Mouse (Mus musculus) urinary bladder, postnatal 25 days (tissue): ENCODE results near the gene Map4.
"Not testable (repeated sequence)": the region's sequence is repeated elsewhere in the genome, so short reads cannot be mapped to it uniquely, and the experiment has no call there.

Experiments
- DNase-seq: peaks from one replicate; pipeline ENCODE4 v3.0.0; 2022; ENCODE audit warnings: low spot score

Gene Map4

DNA sequence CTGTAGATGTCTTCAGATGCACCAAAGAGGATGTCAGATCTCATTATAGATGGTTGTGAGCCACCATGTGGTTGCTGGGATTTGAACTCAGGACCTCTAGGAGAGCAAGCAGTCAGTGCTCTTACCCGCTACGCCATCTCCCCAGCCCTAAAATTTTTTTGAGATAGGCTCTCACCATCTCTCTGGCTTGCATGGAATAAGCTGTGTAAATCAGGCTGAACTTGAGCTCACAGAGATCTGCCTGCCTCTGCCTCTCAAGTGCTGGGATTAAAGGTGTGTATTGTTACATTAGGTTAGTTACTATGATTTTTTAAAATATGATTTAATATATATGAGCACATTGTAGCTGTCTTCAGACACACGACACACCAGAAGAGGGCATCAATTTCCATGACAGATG is 2.1 kb upstream of the Map4 start:
- DNase-seq: no peak

DNA sequence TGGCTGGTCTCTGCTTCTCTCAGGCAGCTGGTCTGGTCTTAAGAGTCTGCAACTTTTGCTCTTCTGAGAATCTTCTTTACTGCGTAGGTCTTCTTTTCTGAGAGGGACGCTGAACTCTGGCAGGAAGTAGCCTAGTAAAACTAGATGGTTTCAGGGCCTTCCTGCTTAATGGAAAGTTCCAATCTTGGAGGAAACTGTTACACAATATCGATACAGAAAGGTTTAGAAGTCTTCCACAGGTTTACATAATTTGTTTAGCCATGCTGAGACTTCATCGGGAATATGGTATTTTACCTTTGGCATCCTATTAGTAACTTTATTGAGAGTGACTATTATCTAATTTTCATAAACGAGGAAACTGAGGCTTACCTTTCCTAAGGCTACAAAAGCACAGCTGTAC is 1.2 kb upstream of the Map4 start:
- no peak for DNase-seq

DNA sequence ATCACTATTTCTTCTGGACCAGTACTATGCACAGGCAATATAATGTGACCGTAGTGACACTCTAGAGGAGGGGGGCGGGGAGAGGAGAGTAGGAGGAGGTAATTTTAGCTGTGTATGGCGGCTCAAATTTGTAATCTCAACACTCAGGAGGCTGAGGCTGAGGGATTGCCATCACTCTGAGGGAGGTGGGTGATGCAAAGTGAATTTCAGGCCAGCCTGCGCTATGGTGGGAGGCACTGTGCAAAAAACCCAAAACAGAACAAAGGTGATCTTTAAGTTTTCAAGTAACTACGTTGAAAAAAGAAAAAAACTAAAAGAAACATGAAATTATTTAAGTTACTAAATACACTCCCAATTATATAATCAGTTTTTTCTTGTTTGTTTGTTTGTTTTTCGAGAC is 508 bp upstream of the Map4 start:
- no peak for DNase-seq

DNA sequence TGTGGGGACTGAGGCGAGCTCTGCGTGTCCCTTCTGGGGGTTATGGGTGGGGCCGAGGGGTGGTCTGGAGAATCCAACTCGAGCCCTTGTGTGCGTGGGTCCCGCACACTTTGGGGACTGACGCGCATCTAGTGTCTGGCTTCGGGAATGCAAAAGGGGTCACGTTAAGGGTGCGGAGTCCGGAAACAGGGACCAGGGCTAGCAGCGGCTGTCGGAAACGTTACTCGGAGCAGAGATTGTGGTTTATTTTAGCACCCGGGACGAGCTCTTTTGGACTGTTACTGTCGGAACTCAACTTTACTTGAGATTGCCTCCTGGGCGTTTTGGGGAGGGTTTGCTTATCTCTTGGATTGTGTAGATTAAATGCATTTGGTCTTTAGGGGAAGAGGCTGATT is 1.1 kb downstream of the Map4 start:
- peak; percentile 12 for DNase-seq

DNA sequence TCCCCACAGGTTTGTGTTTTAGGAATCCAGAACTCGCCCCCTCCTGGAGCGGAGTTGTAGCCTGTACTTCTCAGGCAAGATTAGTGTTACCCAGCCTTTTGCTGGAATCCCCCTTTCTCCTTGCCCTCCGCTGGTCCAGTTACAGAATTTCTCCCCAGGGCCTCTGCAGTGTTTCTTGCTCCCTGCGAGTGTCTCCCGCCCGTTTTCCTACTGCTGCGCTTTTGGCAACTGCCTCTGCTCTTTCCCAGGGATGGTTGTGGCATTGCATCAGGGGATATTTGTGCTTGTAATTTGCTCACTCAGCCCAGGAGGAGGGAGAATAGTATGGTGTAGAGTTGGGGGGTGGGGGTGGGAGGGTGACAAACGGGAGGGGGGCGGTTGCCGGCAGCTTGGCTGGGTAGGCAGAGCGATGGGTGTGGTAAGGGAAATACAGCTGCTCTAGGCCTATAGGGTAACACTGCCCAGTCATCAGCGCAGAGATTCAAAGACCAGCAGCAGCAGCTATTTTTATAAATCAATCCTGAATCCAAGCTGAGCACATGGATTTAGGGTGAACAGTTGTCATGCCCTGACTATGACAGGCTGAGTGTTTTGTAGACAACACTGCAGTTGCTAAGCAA is 1.6 kb downstream of the Map4 start:
- peak; percentile 15 for DNase-seq

DNA sequence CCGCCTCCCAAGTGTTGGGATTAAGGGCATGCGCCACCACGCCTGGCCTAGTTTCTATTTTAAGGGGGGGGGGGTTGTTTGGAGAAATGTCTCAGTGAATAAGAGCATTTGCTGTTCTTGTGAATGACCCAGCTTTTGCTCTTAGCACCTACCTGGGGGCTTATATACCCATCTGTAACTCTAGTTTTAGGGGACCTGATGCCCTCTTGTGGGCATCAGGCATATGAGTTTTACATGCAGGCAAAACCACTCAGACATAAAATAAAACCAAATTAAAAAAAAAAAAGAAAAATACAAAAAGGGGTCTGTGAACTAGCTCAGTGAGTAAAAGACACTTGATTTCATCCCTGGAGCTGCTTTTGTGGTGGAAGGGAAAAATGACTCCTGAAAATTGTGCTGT is 8.1 kb downstream of the Map4 start:
- DNase-seq: no peak

DNA sequence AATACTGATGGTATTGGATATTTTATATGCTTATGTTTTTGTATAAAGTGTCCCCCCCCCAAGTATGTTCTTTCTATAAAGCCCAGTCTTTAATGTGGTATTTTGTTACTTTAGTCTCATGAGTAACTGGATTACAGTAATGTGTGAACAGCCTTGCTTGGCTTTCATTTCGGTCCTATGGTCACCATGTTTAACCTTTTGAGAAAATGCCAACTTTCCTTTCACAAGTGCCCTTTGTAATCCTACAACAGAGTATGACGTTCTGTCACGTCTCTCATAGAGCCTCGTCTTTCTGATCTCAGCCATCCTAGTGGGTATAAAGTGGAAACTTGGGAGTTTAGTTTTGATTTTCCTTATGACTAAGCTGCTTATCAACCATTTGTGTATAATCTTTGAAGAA is 11.5 kb downstream of the Map4 start:
- no peak for DNase-seq

DNA sequence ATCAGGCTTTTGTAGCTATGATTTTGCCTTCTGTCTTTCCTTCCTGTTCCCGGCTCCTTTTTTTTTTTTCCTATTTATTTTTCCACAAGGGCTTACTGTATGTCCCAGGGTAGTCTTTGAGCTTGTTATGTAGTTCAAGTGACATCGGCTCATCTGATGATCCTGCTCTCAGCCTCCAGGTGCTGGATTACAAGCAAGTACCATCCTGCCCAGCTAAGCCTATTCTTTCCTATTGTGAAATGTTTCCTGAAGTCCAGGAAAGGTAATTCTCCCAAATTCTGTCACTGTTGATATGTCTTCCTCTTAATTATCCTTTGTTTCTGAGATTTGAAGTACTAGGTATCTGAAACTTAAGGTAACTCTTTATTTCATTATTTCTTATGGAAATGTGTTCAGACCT is 13.5 kb downstream of the Map4 start:
- DNase-seq: no peak

DNA sequence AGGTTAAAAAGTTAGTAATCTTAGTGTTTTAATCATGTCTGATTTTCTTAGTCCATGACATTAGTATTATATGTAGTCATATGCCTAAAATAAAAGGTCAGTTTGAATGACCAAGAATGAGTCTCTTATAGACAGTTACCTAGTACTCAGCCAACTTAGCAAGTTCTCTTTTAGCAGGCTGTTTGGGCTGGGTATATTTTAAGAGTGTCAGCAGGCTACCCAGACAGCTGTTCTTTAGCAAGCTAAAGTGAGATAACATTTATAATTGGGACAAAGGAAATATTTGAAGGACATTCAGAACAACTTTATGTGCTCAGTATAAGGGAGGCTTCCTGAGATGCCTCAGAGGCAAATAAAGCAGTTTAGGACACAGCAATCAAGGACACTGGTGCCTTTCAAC is 17.3 kb downstream of the Map4 start:
- DNase-seq: no peak

DNA sequence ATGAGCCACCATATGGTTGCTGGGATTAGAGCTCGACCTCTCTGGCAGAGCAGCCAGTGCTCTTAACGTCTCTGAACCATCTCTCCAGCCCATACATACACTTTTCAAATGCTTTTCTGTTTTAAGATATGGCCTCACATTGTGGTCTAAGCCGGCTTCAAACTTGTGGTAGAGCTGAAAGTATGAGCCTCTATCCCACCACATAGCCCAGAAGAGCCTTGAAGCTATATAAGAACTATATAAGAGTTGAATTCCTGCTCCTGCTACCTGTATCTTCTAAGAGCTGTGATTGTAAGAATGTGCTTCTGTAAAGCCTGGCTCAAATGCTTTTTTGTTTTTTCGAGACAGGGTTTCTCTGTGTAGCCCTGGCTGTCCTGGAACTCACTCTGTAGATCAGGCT is 18.5 kb downstream of the Map4 start:
- DNase-seq: no peak

DNA sequence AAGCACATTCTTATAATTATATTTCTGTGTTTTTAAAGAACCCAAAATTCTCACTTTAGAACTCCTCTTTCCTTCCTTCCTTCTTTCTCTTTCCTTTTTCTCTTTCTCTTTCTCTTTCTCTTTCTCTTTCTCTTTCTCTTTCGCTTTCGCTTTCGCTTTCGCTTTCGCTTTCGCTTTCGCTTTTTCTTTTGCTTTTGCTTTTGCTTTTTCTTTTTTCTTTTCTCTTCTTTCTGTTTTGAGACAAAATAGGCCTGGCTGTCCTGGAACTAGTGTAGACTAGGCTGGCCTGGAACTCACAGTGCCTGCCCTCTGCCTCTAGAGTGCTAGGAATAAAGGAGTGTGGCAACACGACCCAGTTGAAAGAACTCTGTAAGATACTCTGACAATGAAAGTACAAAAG is 22.3 kb downstream of the Map4 start:
- no peak for DNase-seq

DNA sequence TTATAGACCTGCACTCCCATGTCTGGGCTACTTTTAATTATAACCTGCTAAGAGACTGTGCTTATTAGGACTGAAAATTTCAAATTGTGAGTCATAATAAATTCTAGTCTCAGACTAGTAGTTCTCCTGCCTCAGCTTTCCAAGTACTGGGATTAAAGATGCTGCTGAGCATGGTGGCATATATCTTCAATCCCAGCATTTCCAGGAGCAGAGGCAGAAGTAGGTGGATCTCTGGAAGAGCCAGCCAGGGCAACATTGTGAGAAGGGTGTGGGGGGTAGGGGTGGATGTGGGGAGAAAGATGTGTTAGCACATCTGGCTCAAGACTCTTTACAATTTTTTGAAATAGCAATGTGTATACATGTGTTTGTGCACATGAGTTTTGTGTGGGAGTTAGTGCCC is 23.4 kb downstream of the Map4 start:
- DNase-seq: no peak

DNA sequence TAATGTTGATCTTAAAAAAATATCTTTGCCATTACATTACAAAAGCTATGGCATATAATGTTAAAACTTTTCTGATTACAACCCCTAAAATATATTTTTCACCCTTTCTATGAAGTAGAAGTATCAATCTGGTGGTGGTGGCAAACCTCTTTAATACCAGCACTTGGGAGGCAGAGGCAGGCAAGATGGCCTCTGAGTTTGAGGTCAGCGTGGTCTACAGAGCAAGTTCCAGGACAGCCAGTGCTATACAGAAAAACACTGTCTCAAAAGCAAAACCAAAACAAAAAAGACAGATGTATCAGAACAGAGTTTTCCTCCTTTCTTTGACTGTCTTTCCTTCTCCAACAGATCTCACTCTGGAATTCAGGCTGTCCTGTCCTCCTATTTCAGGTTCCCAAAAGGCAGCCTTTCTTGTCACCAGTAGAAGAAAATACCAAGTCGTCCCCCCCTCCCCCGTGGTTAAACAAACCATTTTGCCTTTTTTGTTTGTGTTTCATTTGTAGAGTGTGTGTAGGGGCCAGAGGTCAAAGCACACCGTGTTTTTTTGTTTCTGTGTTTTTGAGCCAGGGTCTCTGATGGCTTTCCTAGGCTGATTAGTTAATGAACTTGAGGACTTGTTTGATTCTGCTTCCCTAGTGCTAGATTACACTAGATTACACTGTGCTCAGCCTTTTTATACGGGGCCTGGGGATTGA is 28.3 kb downstream of the Map4 start:
- no peak for DNase-seq

DNA sequence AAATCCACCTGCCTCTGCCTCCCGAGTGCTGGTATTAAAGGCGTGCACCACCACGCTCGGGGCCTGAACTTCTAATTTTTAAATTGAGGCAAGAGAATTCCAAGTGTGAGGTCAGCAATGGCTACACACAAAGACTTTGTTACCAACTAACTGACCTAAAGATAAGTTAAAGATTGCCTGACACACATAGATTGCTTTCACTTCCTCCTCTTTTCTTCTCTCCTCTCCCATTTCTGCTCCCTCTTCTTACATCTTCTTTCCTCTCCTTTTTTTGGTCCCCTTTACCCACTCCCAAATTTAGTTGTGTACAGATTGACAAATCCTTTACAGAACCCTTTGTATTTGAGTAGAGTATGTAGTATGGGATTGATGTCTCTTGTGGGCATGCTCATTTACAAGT is 29.3 kb downstream of the Map4 start:
- DNase-seq: no peak

DNA sequence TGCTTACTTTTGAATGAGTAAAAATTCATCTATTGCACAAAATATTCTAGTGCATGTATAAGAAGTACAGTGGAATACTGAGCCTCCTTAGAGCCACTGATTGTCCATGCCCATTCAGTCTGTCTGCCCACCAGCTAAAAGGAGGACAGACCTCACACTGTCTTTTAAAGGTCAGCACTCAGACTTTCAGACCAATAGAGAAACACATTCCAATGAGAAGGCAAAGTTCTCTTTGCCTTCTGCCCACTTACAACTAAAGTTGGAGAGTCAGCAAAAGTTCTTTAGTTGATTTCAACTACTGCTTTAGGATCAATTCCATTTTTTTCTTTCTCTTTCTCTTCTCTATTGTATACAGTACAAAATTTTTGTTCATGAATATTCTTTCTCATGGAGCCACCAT is 33.5 kb downstream of the Map4 start:
- no peak for DNase-seq

DNA sequence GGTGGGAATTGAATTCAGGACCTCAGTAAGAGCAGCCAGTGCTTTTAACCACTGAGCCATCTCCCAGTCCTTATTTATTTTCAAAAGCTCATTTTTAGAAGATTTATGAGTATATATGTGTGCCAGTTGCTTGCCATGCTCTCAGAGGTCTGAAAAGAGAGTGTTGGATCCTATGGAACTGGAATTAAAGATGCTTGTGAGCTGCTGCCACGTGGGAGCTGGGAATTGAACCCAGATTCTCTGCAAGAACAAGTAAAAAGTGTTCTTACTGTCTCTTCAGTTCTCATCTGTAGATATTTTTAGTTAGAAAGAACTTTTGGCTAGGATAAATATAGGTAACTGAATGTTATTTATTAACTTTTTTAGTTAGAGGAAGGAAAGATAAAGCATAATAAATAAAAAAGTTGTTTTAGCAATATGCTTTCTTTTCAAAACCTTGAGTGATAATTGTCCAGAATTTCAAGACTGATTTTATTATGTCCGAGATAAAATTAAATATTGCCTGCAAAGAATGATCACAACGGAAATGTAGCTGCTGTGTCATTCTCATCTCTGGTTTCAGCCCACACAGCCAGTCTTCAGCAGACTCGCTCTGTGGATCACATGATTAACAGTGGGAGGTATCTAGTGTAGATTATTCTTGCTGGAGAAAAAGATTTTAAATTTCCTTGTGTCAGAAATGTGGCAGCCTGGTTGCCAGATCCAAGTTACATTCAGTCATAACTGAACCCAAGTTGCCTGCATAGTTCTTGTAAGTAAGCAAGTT is 37.3 kb downstream of the Map4 start:
- DNase-seq: no peak

DNA sequence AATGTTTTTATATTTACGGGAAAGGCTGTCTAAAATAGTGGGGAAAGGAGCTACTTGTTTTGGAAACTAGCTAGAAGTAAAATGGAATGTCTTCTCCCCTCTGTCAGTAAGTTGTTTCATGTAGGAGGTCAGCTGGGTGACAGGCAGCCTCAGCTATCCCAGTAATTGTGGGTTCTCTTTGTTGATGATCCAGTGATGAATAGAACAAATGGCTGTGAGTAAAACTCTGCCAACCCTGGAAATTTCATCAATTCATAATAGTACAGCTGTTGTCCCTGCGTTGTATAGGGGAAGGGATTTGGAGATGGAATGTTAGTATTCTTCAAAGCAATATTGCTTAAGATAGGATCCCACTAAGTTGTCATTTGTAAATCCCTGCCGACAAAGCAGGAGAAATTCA is 37.9 kb downstream of the Map4 start:
- DNase-seq: no peak

DNA sequence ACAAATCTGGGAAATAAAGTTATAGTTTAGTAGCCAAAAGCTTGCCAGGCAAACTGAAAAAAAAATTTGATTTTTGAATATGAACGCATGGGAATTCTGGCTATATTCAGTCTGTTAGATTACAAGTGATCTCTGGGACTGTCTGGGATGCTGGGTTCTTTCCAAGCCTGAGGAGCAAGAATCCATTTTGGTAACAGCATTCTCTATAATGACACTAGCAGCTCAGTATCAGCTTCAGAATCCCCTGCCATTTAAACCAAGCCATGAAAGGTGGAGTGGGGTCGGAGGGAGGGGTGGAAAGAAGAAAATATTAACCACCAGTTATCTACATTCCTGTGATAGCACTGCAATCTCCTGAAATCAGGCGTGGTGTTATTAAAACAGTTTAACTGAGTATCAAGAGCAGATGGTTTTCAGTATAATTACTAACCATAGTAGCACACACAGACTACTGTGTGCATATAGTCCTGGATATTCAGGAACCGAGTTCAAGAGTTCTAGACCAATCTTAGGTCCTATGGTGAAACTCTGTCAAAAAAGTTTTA is 38.6 kb downstream of the Map4 start:
- DNase-seq: no peak

DNA sequence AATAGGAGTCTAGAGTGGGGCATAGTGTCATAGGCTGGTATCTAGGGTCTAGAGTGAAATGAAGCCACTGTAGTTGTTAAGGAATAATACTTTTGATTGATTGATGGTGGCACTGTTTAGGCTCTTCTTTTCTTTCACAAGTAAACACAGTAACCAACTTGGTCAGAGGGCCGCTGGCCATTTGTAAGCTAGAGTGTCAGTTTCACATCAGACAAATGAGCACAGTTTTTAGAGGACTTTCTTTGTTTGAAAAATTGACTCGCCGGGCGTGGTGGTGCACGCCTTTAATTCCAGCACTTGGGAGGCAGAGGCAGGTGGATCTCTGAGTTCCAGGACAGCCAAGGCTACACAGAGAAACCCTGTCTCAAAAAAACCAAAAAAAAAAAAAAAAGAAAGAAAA is 40.5 kb downstream of the Map4 start:
- not testable (repeated sequence) for DNase-seq

DNA sequence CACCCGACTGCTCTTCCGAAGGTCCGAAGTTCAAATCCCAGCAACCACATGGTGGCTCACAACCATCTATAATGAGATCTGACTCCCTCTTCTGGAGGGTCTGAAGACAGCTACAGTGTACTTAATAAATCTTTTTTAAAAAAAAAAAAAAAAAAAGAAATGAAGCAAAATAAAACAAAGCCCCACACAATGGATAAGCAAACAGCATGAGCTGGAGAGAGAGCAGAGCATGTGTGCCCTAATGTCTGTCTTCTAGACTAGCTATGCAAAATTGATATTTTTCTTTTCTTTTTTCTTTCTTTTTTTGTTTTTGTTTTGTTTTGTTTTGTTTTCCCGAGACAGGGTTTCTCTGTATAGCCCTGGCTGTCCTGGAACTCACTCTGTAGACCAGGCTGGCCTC is 49.0 kb downstream of the Map4 start:
- DNase-seq: not testable (repeated sequence)

DNA sequence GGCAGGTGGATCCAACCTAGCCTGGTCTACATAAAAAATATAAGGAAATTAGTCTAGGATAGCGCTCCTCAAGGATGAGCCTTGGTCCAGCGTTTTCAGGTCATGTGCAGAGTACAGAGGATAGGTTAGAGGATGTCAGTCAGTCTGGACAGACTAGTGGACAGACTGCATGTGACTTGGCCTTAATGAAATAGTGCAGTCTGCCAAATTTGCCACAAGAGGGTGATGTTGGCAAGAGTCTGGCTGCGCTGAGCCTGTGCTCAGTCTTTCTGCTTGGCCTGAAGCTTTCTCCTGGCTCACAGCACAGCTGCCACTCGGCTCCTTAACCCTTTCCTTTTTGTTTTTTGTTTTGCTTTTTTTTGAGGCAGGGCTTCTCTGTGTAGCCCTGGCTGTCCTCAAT is 54.2 kb downstream of the Map4 start:
- DNase-seq: peak; percentile 29

DNA sequence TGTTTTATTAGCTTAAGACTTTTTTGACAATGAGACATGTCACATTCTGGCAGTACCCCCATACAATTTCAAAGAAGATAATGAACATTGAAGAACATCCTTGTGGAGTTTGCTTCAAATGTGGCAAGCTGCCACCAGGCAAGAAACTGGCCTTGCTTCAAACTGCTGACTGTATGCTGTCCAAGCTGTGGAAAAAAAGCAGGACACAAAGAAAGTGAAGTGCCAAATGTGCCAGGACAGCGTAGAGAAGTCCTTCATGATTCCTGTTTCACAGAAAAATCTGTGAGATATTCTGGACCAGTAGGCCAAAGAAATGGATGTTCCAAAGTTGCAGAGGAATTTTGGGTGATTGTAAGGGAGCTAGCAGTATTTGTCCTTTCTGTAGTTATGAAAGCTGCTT is 57.8 kb downstream of the Map4 start:
- no peak for DNase-seq

DNA sequence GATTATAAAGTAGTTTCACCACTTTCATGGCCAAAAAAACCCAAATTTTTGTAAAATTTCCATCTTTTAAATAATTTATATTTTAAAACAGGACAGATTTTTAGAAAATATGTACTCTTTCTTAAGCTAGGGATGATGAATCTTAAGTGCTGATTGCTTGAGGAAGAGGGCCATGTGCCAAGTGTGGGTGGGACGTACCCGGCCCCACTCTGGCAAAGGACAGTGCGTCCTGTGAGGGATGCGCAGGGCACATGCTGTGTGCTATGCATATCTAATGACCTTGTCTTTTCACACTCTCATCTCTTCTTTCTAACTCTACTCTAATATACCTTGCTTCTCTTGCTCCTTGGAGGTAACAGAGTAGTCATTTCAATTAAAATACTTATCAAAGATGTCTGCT is 66.2 kb downstream of the Map4 start:
- no peak for DNase-seq
